Mouse (Mus musculus): ENCODE data around the gene Ghrhr. TPM values are rescaled to one million over a fixed set of nuclear protein-coding genes. Genes with fewer than 3 reads are reported as not detected.

The Ghrhr gene
- total RNA-seq, 4 experiments from 2014 or later: not detected

DNA sequence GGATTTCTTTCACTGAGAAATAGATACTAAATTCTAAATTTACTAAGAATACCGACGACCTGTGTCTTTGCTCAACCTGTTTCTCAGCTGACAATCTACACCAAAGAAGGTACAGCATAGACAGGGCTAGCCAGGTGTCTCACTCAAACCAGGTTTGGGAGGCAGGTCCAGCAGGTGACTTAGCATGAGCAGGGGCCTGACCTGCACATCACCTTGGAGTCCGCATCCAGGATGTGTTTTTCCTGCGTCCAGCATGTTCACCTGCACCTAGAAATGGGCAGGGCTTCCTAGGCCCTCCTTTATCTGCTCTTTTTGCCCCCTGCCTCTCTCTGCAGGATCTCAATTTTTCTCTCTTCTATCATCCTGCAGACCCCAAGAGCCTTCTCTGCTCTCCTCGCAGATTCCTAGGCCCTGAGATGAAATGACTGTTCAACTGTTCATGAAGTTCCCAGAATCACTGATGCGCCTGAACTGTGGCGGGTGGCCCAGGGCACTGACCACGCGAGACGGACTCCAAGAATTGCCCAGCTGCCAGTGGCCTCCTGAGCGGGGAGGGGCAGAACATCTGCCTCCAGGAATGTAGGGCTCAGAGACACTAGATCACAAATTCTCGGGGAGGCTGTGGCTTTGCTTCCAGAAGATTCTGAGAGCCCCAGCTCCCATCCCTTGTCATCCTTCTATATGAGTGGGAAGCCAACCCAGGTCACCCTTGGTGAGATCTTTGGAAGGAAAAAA is 22.2 kb upstream of the Ghrhr start:
- no peak for DNase-seq (ENCODE audit: low spot score in 2 of 2)

DNA sequence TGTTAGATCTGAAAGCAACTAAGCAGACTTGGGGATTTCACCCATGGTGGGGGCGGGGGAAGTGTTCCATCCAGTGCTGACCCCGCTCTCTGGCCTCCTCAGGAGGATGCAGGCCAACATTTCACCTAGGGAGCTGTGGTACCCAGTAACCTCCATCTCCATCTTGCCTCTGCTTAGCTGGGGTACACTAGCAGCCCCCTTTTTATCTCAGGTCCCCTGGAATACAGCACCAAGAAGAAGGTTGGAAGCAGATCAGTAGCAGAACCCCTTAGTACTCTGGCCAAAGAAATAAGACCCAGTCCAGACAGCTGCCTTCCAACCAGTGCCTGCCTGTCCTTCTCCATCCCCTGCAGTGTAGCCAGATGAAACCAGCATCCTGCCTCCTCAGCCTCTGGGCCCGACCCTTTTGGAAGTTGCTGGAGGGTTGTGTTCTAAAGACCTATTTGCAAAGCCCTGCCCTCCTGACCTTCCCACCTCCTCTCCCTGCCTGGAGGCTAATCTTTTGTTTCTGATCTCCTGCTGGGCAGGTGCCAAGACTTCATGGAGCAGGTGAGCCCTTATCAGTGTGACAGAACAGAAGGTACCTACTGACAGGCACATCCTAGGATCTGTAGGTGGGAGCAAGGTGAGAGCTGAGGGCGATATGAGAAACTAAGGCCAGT is 21.5 kb upstream of the Ghrhr start:
- DNase-seq (ENCODE audit: low spot score in 2 of 2): no peak

DNA sequence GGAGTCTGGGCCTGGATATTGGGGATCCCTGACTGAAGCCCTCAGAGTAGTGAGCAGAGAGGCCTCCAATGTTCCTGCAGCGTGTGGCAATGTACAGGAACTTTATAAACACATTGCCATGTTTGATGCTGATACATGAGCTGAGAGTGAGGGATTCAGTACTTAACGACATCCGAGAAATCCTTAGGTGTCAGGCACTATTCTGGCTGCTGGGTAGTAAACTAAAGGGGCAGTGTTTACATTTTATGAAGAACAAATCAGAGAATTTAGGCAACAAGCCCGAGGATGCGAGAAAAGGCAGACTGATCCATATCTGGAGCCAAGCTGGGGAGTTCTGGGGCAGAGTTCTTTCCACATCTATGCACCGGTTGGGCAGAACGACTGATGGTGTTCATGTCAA is 20.5 kb upstream of the Ghrhr start:
- DNase-seq (ENCODE audit: low spot score in 2 of 2): no peak

DNA sequence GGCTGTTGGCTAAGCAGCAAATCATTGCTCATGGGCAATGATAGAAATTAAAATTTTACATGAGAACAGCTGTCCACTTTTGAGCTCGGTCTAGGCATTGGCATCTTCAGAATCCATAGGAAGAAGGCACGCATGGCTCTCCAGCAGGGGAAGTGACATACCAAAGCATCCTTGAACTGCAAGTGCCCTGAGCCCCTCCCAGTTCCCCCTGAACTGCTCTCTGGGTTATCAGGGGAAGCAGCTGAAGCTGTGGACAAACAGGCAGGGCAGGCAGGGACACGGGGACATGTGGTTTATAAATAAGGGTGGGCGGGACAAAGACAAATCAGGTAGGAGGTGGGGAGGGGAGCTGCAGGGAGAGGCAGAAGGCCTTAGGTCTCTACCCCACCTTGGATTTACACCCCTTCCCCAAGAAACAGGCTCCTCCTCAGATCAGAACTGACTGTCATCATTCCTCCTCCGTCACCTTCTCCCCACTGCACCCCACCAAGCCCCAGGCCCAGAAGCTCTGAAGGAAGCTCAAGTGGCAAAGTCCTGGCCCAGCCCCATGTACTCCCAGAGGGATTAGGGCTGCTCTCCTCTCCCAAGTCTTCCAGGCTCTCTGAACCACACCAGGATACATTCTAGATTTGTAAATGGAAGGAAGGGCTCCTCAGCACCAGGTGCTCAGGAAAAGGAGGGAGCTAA is 19.9 kb upstream of the Ghrhr start:
- no peak for DNase-seq (ENCODE audit: low spot score in 2 of 2)

DNA sequence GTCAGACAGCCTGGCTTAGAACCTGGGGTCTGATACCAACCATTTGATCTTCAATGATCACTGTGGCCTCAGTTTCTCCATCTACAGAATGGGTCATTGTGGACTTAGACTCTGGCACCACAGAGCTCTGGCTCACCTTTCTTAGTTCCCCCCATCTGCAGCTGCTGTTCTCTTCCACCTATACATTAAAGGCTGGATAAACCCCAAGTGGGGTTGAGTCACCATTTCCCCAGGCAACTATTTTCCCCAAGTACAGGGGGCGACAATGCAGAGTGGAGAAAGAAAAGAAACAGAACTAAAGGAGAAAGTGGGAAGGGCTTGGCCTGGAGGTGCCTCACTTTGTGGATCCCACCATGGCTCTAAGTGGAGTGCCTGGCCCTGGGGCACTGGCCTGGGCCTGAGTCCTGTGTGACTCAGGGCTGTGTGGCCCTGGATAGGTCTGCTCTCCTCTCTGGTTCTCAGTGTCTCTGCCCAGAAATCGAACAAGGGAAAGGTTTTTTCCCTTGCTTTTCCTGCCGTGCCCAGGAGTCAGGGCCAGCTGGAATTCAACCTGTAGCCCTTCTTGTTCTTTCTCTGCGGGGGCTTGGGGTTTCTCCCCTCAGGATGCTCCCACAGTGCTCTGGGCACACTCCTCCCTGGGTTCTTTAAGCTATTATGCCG is 19.0 kb upstream of the Ghrhr start:
- DNase-seq (ENCODE audit: low spot score in 2 of 2): no peak

DNA sequence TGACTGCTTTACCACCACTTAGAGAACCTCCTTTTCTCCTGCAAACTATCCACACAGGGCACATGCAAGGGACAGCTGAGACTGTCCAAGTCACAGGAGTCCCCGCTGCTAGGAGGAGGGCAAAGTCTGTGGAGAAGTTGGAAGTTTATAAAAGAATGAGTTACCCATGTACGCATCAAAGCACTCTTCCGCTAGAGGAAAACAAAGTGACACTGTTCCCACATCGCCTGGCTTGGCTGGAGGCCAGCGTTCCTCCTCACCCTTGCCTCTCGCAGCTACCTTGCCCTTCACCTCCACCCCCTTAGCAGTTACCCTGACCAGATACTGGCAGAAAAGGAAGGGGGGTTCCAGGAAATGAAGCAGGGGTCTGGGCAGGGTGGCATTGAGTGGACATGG is 18.5 kb upstream of the Ghrhr start:
- no peak for DNase-seq (ENCODE audit: low spot score in 2 of 2)

DNA sequence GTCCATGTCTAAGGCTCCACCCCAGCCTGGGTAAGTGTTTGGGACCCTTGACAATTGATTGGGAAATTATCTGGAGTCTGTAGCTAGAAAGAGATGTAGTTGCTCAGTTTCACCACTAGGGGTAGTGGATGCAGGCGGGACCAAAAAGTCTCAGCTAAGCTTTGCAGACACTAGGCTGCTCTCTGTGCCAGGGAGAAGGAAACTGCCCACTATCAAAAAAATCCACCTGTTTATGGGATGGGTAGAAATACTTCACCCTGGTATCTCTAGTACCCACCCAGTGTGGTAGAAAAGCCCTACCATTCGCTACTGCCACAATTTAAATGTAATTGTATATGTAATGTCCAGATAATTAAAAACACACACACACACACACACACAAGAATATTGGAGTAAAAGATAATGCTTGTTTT is 17.4 kb upstream of the Ghrhr start:
- no peak for DNase-seq (ENCODE audit: low spot score in 2 of 2)

DNA sequence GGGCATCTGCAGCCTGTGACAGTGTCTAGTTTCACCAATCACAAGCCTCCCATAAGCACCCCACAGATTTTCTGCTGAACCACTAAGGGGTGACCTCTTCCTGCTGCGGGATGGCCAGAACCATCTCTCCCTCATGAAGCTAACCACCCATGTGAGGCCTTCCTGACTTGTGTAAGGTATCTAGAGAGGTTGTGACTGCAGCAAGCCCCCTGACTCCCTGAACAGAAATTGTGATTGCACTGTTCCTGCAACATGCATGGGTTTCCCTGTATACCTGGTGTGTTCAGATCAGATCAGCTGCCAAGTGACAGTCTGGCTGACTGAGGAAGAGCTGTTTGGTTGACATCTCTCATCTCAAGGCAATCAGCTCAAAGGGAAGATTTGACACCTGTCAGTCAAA is 13.4 kb upstream of the Ghrhr start:
- no peak for DNase-seq (ENCODE audit: low spot score in 2 of 2)

DNA sequence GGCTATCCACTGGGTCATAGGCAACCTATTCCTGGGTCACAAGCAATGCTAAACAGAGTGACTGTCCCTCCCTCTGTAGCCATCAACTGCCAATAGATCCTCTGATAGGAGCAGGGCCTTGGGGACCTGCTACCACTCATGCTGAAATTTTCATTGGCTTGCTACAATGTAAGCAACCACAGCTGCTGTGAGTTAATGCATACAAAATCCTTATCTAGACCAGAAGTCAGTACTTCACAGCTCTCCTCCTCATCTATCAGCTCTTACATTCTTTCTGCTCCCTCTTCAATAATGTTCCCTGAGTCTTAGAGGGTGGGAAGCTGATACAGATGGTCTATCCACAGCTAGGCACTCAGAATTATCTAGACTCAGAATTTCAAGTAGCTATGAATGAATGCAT is 9.0 kb upstream of the Ghrhr start:
- no peak for DNase-seq (ENCODE audit: low spot score in 2 of 2)

DNA sequence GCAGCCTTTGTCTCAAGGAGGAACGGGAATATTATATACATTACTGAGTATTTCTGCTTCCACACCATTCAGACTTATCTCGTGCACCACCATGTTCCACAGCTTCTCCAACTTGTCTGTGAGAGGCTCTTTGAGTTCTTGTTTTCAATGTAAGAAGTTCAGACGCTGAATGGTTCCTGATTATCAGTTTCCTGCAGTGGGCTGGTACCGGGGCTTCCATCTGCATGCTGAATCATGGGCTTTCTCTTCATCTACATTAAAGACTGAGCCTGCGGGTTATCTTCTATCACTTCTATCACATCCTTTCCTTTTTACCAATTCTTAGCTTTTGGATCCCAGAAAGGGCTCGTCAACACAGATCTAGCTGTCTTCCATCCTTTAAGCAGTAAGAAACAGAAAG is 5.3 kb upstream of the Ghrhr start:
- DNase-seq (ENCODE audit: low spot score in 2 of 2): no peak

DNA sequence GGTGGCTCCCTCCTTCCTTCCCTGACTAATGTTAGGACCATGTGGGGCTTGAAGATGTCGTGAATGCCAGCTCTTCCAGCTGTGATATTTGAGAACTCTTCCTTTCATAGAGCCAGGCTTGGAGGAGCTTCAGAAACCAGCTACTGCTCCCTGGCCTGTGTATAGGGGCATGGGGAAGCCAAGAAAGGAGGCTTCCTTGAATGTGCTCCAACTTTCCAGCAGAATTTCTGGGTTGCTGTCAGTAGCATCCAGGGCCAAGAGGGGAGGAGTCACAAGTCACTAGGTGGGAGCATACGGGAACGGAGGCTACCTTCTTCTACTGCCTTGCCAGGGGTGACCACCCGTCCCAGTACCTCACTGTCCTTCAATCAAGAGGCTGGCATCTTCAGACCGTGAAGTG is 416 bp downstream of the Ghrhr start:
- no peak for DNase-seq (ENCODE audit: low spot score in 2 of 2)

DNA sequence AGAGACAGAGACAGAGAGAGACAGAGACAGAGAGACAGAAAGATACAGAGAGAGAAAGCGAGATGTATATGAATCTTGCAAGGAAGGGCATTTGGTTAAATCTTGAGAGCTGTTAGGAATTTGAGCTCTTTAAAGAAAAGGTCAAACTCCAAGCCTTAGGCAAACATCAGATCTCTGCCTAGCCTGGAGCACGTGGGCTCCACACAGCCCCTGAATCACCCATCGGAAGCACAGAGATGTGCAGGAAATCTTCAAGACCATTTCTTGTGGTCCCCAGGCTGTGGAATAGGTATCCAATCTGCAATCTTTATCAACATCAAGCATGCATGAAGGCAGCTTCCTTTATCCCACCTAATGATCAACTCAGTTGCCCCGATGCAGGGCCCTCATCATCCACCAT is 1.4 kb downstream of the Ghrhr start:
- no peak for DNase-seq (ENCODE audit: low spot score in 2 of 2)

DNA sequence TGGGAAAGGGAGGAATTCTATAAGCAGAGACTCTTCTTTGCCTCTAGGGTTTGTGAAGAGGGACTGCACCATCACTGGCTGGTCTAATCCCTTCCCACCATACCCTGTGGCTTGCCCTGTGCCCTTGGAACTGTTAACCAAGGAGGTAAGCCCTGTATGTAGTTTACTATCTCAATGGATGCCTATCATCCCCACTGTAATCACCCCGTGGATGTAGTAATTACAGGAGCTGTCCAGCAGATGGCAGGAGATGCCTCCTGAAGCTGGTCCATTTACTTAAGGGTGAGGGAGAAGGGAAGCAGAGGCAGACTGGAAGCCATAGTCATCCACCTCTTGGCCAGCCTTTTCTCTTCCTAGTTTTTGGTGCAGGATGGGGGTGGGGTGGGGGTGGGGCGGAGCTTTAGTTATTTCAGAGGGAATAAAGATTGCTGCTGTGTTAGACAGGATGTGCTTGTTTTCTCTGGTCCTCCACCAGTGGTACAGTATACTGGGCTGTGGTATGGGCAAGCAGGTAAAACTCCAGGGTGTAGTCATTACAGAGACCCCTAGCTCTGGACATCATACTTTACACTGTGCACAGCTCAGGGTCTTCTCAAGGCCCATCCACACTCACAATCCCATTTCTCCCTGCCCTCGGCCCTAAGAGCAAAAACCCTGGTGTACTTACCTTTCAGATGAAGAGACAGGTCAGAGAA is 3.7 kb downstream of the Ghrhr start:
- DNase-seq (ENCODE audit: low spot score in 2 of 2): no peak

DNA sequence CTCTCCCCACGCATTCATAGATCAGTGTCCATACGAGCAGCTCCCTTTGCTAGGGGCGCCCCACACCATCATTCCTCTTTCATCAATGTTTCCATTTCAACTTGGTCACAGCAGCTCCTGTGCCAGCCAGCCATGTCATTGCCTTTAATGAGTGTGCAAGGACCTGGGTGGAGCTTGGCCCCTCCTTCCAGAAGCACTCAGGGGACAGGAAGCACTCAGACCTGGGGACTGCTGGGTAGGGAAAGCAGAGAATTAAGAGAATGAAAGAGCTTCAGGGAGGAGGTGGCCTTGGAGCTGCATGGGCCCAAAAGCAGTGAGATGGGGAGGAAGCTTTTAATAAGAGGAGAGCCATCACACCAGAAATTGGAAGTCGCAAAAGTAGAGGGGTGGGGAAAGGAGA is 5.9 kb downstream of the Ghrhr start:
- DNase-seq (ENCODE audit: low spot score in 2 of 2): no peak

DNA sequence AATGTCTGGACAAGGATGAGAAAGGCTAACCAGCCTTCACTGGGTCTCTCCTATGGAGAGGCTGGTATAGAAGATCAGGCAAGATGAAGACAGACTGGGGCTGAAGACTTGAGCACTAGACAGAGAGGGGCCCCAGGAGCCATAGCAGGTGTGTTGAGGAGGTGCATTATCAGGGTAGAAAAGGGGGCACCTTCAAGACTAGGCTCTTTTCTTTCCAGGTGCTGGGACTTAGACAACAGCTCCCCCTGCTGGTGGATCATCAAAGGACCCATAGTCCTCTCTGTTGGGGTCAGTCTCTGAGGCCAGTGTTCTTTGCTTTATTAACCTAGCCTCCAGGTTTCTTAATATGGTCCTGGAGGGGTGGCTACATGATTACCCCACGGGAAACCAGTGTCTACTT is 7.8 kb downstream of the Ghrhr start:
- peak in 1 of 2 experiments; percentile 36 for DNase-seq (ENCODE audit: low spot score in 2 of 2)

DNA sequence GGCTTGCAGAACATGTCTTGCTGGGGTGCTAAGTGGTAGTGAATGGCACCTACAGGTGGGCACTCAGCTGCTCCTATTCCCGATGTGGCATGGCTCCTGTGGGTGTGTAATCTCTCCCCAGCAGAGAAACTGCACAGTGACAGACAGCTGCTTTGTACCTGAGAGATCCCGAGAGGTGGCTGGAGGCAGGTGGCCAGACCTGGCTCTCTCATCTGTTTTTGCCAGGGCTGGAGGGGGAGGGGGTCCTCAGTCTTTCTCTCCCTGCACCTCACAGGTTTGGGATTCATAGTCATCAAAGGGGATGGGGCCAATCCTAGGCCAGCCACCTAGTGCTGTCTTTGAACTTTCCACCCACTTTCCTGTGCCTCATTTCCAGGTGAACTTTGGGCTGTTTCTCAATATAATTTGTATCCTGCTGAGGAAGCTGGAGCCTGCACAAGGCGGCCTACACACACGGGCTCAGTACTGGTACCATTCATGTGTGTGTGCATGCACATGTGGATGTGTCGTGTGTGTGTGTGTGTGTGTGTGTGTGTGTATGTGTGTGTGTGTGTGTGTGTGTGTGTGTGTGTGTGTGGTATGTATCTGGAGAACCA is 8.4 kb downstream of the Ghrhr start:
- no peak for DNase-seq (ENCODE audit: low spot score in 2 of 2)

DNA sequence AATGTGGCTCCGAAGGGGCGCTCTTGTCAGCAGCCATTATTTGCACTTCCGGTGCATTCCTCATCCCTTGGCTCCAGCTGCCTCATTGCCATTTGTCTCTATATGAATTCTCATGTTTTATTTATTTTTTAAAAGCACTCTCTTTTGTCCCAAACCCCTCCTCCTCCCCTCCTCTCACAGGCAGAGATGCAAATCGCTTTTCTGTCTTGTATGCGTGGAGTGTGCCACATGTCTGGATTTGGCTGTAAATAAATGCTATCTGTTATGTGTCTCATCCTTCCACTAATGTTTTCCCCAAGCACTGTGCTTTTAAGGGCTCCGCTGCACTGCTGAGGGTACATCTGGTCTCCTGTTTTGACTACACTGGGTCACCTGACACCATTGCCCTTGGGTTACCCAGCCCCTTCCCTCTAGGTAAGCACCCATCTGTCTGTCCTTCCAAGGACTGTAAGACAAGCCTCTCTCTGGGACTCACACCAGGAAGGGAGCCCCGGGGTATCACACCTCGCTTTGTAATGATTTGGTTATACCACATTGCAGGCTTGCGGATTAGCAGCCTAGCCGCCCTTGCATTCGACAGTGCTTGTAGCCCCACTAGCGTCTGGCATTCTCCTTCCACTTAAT is 12.6 kb downstream of the Ghrhr start:
- no peak for DNase-seq (ENCODE audit: low spot score in 2 of 2)

DNA sequence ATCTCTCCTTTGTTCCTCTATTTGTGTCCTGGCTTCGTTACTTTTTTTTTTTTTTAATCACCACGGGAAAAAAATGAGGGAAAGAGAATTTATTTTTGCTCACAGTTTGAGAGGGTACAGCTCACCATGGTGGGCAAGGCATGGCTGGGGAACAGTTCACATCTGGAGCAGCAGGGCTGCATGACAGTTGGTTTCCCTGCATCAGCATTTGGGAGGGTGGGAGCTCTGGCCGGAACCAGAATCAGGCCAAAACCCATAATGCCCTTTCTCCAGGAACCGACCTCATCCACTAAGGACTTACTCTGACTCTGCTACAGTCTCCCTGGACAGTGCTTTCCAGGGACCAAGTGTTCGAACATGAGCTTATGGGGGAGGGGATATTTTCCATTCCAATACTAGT is 13.2 kb downstream of the Ghrhr start:
- no peak for DNase-seq (ENCODE audit: low spot score in 2 of 2)

DNA sequence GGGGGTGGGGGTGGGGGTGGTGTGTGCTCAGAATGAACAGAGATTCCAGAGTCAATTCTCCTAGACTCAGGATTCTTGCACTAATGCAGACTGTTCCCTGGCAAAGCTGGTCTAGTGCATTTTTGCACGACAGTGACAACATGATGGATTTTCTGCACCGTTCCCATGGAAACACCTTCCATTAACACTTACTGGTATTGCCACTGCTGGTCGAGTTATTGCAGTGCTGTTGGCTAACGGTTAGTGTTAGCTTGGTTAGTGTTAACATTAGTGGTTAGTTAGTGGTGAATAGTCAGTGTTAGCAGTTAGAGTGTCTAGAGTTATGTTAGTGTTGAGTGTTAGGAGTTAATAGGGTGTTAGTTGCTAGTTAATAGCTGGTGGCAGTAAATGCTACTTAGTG is 15.7 kb downstream of the Ghrhr start:
- no peak for DNase-seq (ENCODE audit: low spot score in 2 of 2)

DNA sequence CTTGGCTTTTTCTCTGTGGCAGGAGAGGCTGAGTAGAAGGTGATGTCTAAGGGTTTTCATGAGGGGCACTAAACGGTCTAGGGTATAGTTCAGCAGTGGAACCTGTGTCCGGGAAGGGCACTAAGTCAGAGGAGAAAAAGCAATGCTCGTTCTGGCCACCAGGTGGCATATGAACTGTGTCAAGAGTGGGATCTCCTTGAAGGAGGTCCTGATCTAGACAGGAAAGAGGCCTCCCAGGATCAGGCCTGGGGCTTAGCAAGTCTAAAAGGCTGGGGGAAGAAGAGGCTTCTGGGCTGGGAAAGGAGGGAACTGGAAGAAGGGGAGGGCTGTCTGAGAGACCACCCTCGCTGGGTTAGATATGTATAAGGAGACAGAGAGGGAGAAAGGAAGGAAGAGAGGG is 16.4 kb downstream of the Ghrhr start:
- DNase-seq (ENCODE audit: low spot score in 2 of 2): peak in 1 of 2 experiments; percentile 69

DNA sequence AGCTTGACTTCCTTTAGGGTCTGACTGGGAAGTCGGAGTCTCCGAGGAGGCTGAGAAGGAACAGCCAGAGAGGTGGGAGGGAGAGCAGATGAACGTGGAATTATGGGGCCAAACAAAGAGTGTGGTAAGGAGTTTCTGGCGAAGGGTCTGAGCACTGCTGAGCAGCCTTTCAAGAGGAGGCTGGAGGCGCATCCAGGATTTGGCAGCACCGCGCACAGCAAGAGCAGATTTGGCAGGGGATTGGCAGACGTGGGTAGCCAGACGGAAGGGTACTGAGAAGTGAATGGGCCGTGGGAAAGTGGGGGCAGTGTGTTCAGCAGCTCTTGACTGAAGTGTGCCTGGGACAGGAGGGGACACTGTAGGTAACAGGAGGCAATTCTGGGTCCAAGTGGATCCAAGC is 18.8 kb downstream of the Ghrhr start:
- DNase-seq (ENCODE audit: low spot score in 2 of 2): peak; percentile 40 to 89

Data from left cerebral cortex, adult 8-10 months (tissue).